Mouse (Mus musculus) hindbrain, embryonic 14.5 days (tissue): ENCODE measurements around the gene Spata18. TPM values are rescaled to one million over a fixed set of nuclear protein-coding genes. Genes with fewer than 3 reads are reported as not detected.

ENCODE experiments used
- ATAC-seq: fragments of 200-750 bp; cut with Nextera tagmentation; 2 replicates; pipeline ENCODE4 v1.8.0; 2017; ENCODE audit warnings: moderate number of reproducible peaks, mild to moderate bottlenecking, moderate TSS enrichment, moderate library complexity; ENCODE audit not compliant: low FRiP score
- DNase-seq: peaks from one replicate; pipeline ENCODE4 v3.0.0-alpha.2; 2015; ENCODE audit warnings: low spot score
- H3K27ac ChIP-seq: fragments of 300-500 bp; sonication (generic); 2 replicates; pipeline ENCODE4 v1.5.1; 2014; ENCODE audit warnings: mild to moderate bottlenecking, moderate library complexity
- H3K27me3 ChIP-seq: fragments of 300-500 bp; sonication (generic); 2 replicates; pipeline ENCODE4 v1.6.1; 2014; ENCODE audit warnings: mild to moderate bottlenecking, low read length, mixed read lengths; ENCODE audit not compliant: control insufficient read depth, insufficient read depth
- H3K36me3 ChIP-seq: fragments of 300-500 bp; sonication (generic); replicated peaks from 2 replicates; pipeline ENCODE4 v1.6.1; 2014; ENCODE audit not compliant: control insufficient read depth, insufficient read depth
- H3K4me1 ChIP-seq: fragments of 300-500 bp; sonication (generic); replicated peaks from 2 replicates; pipeline ENCODE4 v1.6.1; 2014; ENCODE audit warnings: antibody characterized with exemption, low read length, mixed read lengths; ENCODE audit not compliant: control insufficient read depth, insufficient read depth
- H3K4me2 ChIP-seq: fragments of 300-500 bp; sonication (generic); replicated peaks from 2 replicates; pipeline ENCODE4 v1.6.1; 2014; ENCODE audit warnings: mild to moderate bottlenecking, moderate library complexity
- H3K4me3 ChIP-seq: fragments of 300-500 bp; sonication (generic); replicated peaks from 2 replicates; pipeline ENCODE4 v1.5.1; 2014; ENCODE audit warnings: mild to moderate bottlenecking, low read length
- H3K9ac ChIP-seq: fragments of 300-500 bp; sonication (generic); 2 replicates; pipeline ENCODE4 v1.6.1; 2014
- H3K9me3 ChIP-seq: fragments of 300-500 bp; sonication (generic); 2 replicates; pipeline ENCODE4 v1.6.1; 2016; ENCODE audit warnings: low read length; ENCODE audit not compliant: control insufficient read depth
- WGBS: fragments of 180-500 bp; shearing (Covaris S2); extraction: QIAGEN DNeasy Blood & Tissue Kit; methylation state at CpG from one replicate; pipeline ENCODE4 v1.1.7; 2014; 5-methylcytosine and 5-hydroxymethylcytosine counted together
- polyA plus RNA-seq: library from polyadenylated mRNA; unstranded; fragments of >200 nt; fragmentation: Nextera tagmentation; extraction: Ambion mirVana; gene quantifications from 2 replicates; pipeline ENCODE4 v1.2.1, GENCODE M21; 2014

Spata18 gene
- polyA plus RNA-seq, 1 experiment from 2014 or later: 1.4 TPM

- Histone ChIP-seq H3K9ac (no peak overlapping the region), H3K36me3 (no peaks in the 10 kb centered on the region), H3K27me3 (no peaks in the 10 kb centered on the region), H3K27ac (no peak overlapping the region), H3K4me3 (no peak overlapping the region), H3K9me3 (no peaks in the 10 kb centered on the region), H3K4me2 (no peak overlapping the region), H3K4me1 (no peaks in the 10 kb centered on the region)
- DNase-seq (no peak), ATAC-seq (no peak)
- 97% methylated on average over 4 of the region's 4 CpGs for whole genome bisulfite sequencing
Observed at GRCm38 (mm10) chr5:73725981-73726380, 74.8 kb downstream of the Spata18 start.

DNA sequence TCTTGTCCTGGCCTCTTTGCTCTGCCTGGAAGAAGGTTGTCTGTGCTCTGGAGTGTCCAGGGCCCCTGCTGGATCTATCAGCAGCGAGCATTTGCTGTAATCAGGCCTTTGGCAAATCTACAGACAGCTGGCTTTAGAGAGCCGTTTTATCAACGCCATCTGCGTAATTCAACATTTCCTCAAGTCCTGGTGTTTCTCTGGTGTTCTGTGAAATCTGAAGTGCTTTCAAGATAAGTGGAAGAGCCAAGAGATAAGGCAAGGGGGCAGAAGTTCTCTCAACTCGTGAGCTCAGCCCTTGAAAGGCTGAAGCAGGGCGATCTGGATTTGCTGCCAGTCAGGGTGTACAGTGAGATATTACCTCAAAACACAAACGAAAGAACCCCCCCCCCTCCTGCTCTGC, 77.5 kb downstream of the Spata18 start:
- no peak overlapping the region for H3K4me2 ChIP-seq
- no peaks in the 10 kb centered on the region for H3K27me3 ChIP-seq
- no peak overlapping the region for H3K9ac ChIP-seq
- no peak overlapping the region for H3K4me3 ChIP-seq
- ATAC-seq (no peak), DNase-seq (no peak)
- no peaks in the 10 kb centered on the region for H3K4me1 ChIP-seq
- no peaks in the 10 kb centered on the region for H3K36me3 ChIP-seq
- no peaks in the 10 kb centered on the region for H3K9me3 ChIP-seq
- no peak overlapping the region for H3K27ac ChIP-seq
- 74% methylated on average over 7 of the region's 7 CpGs for WGBS

Other genes starting within 250 kb of the Spata18 start
- gene Cwh43, start 245.3 kb upstream of the Spata18 start, polyA plus RNA-seq: 0.31 and 0.32 TPM in 2 replicates
- gene Dcun1d4, start 170.4 kb upstream of the Spata18 start, polyA plus RNA-seq: 61.5 and 65.0 TPM in 2 replicates
- gene Lrrc66, start 18.9 kb upstream of the Spata18 start, polyA plus RNA-seq: not detected in 2 replicates
- 42.1 and 50.3 TPM in 2 replicates for gene Sgcb, start 3.6 kb upstream of the Spata18 start, polyA plus RNA-seq